Mouse (Mus musculus) ES-CJ7 (cell line): Measurements from ENCODE around the gene Defb5.
"Not testable (repeated sequence)": the region's sequence is repeated elsewhere in the genome, so short reads cannot be mapped to it uniquely, and the experiment has no call there.

ENCODE experiments used
- DNase-seq: peaks from one replicate; pipeline ENCODE4 v3.0.0; 2011; ENCODE audit warnings: low read depth, low spot score

The Defb5 gene

GRCm38 (mm10) chr8:19247280-19247679 lies at the start of gene Defb5:
TSS of gene Defb5 (plus strand) at chr8:19247580.
- peak; percentile 1 for DNase-seq

- DNase-seq = no peak
Measured at GRCm38 (mm10) chr8:19225161-19225560, 22.2 kb upstream of the Defb5 start, which contains the start of gene Defb6. TSS of gene Defb6 (plus strand) at chr8:19225478.

- DNase-seq = peak; percentile 87
Measured at GRCm38 (mm10) chr8:19238101-19238500, 9.3 kb upstream of the Defb5 start.

- no peak for DNase-seq
Measured at GRCm38 (mm10) chr8:19239616-19240015, 7.8 kb upstream of the Defb5 start, which contains the start of gene Defb46. TSS of gene Defb46 (plus strand) at chr8:19239916.

- peak; percentile 58 for DNase-seq
Measured at GRCm38 (mm10) chr8:19258136-19258535, 10.8 kb downstream of the Defb5 start.

- DNase-seq = no peak
Measured at GRCm38 (mm10) chr8:19259667-19260066, 12.3 kb downstream of the Defb5 start.

GRCm38 (mm10) chr8:19293060-19293459 lies 45.7 kb downstream of the Defb5 start, which contains the start of gene Defb3:
TSS of gene Defb3 (plus strand) at chr8:19293360.
- not testable (repeated sequence) for DNase-seq

GRCm38 (mm10) chr8:19298361-19298760 lies 51.0 kb downstream of the Defb5 start:
- DNase-seq = peak; percentile 72
